Mouse (Mus musculus) kidney, postnatal 25 days (tissue): ENCODE data around the gene Cyp4a31.
"Not testable (repeated sequence)": the region's sequence is repeated elsewhere in the genome, so short reads cannot be mapped to it uniquely, and the experiment has no call there.

Experiments
- DNase-seq, 2 experiments: peaks; one replicate each; pipeline ENCODE4 v3.0.0; 2021; ENCODE audit warnings: mixed read lengths in 2 of 2

Cyp4a31 gene

DNA sequence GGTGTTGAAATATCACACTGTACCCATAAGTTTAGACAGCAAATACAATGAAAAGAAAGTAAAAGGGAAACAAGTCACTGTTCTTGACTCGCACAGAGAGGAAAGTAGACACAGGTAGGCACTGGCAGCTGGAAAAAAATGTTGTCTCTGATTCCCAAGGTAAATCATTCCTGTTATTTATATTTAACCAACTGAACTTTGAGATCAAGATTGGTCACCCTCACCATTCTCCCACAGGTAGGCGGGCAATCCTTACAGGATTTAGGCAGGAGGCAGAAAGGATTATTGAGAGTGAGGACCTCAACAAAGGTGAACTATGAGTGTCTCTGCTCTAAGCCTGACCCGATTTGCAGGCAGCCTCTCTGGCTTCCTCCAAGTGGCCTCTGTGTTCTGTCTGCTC, at the start of gene Cyp4a31:
Gene Cyp4a31, plus strand, starts transcription at position 249 of the 400 bp plus-strand sequence.
- peak; percentile 42 to 67 for DNase-seq

DNA sequence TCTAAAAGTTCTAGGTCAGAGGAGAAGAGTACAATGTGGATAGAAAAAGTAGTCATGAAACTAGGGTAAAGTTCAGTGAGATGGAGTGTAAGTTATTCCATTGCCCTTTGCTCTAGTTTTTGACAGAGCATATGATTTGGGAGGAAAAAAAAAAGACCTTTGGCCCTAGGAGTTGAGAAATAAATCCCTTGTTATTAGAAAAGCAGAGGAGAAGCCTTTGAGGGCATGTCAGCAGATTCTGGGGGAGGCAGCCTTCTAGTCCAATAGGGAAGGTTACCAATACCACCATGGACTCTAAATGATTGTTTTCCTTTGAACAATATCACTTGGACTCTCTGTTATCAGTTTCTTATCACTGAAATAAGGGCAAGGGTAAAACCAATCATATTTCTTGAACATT, 49.5 kb upstream of the Cyp4a31 start:
- peak; percentile 13 to 67 for DNase-seq

DNA sequence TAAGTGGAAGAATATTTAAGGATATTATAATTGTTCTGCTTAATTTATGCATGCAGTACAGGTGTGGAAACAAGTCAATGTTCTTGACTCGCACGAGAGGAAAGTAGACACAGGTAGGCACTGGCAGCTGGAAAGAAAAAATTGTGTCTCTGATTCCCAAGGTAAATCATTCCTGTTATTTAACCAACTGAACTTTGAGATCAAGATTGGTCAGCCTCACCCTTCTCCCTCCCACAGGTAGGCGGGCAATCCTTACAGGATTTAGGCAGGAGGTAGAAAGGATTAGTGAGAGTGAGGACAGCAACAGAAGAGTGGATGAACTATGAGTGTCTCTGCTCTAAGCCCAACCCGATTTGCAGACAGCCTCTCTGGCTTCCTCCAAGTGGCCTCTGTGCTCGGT, 45.4 kb upstream of the Cyp4a31 start, which contains the start of gene Cyp4a10:
Gene Cyp4a10, plus strand, starts transcription at position 265 of the 400 bp plus-strand sequence.
- peak in 1 of 2 experiments; percentile 5 for DNase-seq

DNA sequence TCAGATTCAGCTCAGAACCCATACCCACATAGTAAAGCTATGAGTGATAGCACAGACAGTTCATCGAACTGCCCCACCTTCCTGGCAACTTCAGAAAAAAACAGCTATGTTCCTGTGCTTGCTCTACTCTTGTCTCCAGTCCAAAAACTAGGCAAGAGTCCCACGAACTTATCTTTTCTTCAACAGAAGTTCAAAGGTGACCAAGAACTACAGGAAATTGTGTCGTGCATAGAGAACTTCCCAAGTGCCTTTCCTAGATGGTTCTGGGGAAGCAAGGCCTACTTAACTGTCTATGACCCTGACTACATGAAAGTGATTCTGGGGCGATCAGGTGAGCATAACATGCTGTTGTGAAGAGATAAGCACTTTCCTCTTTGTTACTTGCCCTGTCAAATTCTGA, 44.0 kb upstream of the Cyp4a31 start:
- no peak for DNase-seq

DNA sequence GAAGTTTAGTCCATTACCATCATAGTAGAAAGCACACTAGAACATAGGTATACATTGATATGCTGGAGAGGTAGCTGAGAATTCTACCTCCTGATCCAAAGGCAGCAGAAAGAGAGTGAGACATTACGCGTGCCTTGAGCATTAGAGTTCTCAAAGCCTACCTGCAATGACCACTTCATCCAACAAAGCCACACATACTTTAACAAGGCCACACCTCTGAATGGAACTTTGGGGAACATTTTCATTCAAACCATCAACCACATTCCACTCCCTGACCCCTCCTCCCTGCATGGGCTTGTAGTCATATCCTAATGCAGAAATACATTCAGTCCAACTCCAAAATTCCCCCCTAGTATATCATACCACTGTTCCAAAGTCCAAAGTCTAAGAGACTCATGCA, 41.7 kb upstream of the Cyp4a31 start:
- DNase-seq = no peak

DNA sequence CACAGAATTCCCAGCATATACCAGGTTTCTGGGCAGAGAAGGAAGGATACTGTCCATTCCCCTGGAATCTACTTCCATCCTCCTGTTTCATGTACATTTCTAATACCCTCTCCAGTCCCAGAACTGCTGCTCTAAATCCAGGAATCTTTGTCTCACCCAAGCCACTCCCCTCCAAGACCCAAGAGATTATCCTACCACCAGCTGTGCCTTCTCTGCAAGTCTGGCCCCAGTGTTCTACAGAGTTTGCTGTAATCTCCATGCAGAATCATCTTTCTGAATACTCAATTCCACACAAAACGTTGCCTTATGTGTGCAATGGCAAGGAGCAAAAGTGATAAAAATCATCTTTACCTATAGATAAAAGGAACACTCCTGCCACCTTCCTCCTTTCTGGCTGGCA, 18.3 kb upstream of the Cyp4a31 start:
- DNase-seq = no peak

DNA sequence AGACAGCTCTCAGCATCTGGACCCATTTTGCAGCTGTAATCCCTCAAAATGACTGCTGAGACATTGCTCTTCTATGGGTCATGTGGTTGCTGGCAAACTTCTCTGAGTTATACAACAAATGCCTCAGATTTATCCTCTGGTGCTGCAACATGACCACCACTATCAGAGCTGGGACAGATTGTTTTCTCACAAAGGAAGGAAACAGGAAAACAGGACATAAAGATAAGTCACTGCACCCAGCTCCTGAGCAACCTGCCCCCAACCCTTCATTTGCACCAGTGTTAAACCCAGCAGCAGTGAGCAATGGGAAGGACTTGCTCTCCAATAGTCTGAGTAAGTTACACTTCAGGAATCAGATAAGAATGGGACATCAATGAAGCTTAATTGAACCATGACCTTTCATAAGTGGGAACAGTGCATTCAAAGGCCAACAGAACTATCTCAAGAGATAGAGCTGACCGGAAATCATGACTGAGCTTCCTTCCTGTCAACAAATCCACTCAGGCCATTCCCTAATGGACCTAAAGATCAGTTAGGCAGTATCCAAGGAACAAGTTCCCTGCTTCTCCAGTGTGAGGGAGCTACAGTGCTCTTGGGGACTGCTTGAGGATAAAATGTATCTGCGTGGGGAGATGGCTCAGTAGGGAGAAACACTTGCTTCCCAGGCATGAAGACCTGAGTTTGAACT, 17.2 kb upstream of the Cyp4a31 start:
- no peak for DNase-seq

DNA sequence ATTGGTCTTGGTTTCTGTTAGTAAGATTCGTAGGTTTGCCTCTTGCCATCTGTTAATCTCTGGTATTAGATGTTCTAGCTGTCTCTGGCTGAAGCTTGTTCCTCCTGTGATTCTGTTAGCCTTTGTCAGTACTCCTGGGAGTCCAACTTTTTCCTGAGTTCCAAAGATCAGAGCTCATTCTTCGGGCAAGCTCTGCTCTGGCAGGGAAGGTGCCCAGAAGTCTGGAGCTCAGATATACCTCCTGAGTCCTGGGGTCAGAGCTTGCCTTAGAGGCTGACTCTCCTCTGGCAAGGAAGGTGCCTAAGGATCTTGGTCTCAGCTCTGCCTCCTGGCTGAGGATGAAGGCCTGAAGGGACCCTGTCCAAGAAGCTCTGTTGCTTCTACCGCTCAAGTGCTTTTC, 10.7 kb upstream of the Cyp4a31 start:
- DNase-seq = peak; percentile 28 to 78

DNA sequence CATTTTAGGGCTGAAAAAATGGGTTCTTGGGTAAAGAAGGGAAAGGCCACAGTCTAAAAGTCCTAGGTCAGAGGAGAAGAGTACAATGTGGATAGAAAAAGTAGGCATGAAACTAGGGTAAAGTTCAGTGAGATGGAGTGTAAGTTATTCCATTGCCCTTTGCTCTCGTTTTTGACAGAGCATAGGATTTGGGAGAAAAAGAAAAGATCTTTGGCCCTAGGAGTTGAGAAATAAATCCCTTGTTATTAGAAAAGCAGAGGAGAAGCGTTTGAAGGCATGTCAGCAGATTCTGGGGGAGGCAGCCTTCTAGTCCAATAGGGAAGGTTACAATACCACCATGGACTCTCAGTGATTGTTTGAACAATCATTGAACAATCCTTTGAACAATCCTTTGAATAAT, 7.9 kb upstream of the Cyp4a31 start:
- DNase-seq = peak in 1 of 2 experiments; percentile 57

DNA sequence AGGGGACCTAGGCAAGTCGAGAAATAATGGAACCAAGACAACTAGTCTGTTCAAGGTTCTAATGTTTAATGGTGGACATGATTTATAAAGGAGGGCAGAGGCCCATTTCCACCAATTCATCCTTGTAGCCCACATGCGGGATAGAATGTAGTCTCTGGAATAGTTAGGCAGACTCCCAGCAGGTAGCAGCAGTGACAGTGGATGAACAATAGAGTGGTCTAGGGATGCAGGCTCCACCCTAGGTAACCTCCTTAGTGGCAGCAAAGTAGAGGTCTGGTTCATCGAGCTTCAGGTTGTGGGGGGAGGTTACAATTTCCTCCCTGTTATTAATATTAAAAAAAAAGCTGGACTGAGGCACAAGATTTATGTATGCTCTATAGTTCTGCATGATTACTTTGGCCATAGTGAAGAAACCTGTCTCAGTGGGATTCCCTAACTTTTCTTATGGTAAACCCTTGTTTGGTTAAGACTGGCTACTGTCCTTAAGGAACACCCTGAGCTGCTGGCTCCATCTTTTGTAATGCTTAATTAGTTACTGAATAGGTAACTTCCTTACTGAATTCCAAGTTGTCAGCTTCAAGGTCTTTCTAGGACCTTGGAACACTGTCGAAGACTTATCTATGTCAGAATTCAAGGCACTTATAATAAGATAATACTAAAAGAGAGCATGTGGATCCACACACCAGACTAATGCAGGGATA, 5.4 kb upstream of the Cyp4a31 start:
- no peak for DNase-seq

DNA sequence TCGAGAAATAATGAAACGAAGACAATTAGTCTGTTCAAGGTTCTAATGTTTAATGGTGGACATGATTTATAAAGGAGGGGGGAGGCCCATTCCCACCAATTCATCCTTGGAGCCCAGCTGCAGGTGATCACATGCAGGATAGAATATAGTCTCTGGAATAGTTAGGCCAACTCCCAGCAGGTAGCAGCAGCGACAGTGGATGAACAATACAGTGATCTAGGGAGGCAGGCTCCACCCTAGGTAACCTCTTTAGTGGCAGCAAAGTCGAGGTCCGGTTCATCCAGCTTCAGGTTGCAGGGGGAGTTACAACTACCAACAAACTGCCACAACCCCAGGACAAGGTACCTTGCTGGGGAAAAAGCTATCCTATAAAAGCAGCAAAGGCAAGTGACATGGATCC, 2.2 kb upstream of the Cyp4a31 start:
- not testable (repeated sequence) for DNase-seq

DNA sequence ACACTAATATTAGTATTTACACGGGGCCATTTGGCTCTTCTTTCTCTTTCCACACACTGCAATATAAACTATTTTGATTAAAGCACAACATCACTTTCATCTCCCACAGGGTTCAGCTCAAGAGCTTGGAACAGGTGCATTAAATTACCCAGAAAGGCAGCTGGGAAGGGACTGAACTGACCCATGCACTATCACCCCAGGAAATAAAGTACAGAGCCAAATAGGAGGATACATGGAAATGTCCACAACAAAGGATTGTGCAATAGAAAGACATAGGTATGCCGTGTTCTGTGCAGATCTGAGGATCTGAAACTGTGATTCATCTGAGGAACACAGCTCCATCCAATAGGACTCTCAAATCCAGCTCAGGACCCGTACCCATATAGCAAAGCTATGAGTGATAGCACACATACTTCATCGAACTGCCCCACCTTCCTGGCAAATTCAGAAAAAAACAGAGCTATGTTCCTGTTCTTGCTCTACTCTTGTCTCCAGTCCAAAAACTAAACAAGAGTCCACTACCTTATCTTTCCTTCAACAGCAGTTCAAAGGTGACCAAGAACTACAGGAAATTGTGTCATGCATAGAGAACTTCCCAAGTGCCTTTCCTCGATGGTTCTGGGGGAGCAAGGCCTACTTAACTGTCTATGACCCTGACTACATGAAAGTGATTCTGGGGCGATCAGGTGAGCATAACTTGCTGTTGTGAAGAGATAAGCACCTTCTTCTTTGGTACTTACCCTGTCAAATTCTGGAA, 1.2 kb downstream of the Cyp4a31 start:
- DNase-seq = not testable (repeated sequence)

DNA sequence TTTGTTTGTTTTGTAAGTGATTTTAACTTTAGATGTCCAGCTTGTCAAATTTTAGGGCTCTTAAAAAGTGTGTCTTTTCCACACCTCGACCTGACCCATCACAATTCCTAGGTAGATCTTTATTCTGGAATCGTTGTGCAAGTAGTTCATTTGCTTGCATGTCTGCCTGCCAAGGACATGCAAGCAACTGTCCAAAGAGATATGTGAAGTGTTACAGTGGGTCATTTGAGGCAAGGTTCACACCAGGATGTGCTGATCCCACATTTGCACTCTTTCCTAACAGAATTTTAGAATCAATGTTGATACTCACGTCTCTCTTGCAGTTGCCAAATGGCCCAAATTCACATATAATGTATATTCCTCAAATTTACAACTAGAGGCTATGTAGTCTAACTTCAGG, 11.8 kb downstream of the Cyp4a31 start:
- DNase-seq = no peak

DNA sequence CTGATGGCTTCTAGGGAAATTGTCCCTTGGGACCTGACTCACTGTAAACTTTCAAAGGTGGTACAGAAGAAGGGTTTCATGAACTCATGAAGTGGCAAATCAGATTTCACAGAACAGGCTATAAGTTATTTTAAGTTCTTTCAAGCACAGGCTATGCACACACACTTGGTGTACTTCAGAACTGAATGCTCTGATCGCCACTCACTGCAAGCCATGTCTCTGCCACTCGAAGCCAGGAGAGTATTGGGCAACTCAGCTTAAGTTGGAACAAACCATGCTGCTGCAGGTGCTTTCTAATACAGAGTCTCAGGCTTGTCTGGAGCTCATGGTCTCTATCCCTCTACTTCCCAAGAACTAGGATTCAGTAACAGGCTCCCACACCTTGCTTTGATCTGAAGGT, 12.3 kb downstream of the Cyp4a31 start:
- DNase-seq = no peak

DNA sequence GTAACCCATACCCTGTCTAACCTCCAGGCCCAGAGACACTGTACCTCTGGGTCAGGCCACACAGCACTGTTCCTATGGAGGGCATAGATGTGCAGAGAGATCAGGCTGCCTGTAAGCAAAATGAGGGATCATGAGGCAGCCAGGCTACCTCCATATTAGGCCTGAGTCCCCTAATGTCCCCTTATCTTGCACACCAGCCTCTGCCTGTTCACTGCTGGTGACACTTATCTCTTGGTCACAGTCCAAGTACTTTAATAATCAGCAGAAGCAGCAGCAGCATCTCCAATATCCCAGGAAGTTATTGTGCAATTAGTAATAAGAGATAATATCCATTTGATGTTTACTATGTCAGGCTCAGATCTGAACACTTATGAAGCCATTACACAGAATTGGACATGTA, 19.6 kb downstream of the Cyp4a31 start:
- DNase-seq = no peak

DNA sequence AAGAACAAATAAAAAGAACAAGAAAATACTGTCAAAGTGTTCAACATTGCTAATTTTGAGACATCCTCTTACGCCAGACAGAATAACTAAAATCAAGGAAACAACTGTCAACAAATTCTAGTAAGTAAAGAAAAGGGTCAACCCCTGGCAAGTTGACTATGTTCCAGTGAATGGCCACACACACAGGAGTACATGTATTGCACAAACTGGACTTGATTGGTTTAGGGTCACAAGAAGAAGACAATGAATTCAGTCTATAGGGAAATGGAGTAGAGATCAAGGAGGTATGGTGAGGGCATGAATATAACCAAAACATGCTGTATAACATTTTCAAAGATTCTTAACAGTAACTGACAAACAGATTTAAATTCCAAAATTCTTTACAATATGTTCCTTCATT, 32.9 kb downstream of the Cyp4a31 start:
- no peak for DNase-seq

DNA sequence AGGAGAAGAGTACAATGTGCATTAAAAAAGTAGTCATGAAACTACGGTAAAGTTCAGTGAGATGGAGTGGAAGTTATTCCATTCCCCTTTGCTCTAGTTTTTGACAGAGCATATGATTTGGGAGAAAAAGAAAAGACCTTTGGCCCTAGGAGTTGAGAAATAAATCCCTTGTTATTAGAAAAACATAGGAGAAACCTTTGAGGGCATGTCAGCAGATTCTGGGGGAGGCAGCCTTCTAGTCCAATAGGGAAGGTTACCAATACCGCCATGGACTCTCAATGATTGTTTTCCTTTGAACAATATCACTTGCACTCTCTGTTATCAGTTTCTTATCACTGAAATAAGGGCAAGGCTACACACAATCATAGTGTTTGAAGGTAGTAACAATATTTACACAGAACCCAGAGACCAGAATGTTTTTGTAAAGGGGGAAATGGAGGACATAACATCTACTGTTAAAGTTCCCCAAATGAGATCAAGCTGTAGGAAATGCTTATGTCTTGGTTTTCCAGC, 33.4 kb downstream of the Cyp4a31 start:
- no peak for DNase-seq

DNA sequence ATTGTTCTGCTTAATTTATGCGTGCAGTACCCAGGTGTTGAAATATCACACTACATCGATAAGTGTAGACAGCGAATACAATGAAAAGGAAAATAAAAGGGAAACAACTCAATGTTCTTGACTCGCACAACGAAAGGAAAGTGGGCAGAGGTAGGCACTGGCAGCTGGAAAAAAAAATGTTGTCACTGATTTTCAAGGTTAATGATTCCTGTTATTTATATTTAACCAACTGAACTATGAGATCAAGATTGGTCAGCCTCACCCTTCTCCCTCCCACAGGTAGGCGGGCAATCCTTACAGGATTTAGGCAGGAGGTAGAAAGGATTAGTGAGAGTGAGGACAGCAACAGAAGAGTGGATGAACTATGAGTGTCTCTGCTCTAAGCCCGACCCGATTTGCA, 37.2 kb downstream of the Cyp4a31 start, which contains the start of gene Cyp4a32:
Gene Cyp4a32, plus strand, starts transcription at position 359 of the 400 bp plus-strand sequence.
- not testable (repeated sequence) for DNase-seq

DNA sequence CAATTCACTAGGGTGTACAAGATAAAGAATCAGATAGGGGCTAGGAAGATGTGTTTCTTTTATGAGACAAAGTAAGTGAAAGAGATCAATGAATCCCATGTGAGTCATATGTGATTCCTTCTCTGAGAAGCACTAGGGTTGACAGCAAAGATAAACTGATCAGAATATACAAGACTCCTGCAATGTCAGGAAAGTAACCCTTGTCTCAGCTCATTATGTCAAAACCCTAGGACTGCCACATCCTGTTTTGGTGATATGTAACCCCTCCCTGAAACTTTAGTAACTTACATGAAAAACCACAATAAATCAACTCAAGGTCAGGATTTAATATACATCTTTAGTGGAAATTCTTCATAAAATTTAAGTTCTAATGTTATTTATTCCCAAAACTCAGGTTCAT, 50.6 kb downstream of the Cyp4a31 start:
- no peak for DNase-seq

DNA sequence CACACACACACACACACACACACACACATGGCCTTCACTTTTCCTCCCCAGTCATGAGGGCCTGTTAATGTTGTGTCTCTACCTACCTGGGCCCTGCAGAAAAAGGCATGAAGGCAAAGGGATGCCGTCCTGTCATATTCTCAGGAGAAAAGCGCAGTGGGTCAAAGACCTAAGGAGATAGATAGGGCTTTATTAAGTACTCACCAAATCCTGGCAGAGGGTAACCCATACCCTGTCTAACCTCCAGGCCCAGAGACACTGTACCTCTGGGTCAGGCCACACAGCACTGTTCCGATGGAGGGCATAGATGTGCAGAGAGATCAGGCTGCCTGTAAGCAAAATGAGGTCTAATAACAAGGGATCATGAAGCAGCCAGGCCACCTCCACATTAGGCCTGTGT, 62.1 kb downstream of the Cyp4a31 start:
- not testable (repeated sequence) for DNase-seq
